Mouse (Mus musculus) kidney, embryonic 14.5 days (tissue): ENCODE measurements around the gene Pou2f1. TPM values are rescaled to one million over a fixed set of nuclear protein-coding genes. Genes with fewer than 3 reads are reported as not detected.

Experiments
- ATAC-seq: fragments of 200-750 bp; cut with Nextera tagmentation; 2 replicates; pipeline ENCODE4 v1.8.0; 2017; ENCODE audit warnings: moderate number of reproducible peaks, mild to moderate bottlenecking, moderate TSS enrichment, moderate library complexity; ENCODE audit not compliant: low FRiP score, low TSS enrichment
- H3K27ac ChIP-seq: fragments of 300-500 bp; sonication (generic); 2 replicates; pipeline ENCODE4 v1.5.1; 2014; ENCODE audit warnings: low read depth, mild to moderate bottlenecking, low read length, moderate library complexity, mixed read lengths
- H3K27me3 ChIP-seq: fragments of 300-500 bp; sonication (generic); 2 replicates; pipeline ENCODE4 v1.6.1; 2014; ENCODE audit warnings: mild to moderate bottlenecking, low read length; ENCODE audit not compliant: control insufficient read depth, insufficient read depth
- H3K36me3 ChIP-seq: fragments of 300-500 bp; sonication (generic); 2 replicates; pipeline ENCODE4 v1.6.1; 2014; ENCODE audit warnings: low read length, mixed read lengths; ENCODE audit not compliant: control insufficient read depth, insufficient read depth
- H3K4me1 ChIP-seq: fragments of 300-500 bp; sonication (generic); 2 replicates; pipeline ENCODE4 v1.6.1; 2014; ENCODE audit warnings: low read length, mixed read lengths; ENCODE audit not compliant: control insufficient read depth, insufficient read depth
- H3K4me2 ChIP-seq: fragments of 300-500 bp; sonication (generic); replicated peaks from 2 replicates; pipeline ENCODE4 v1.6.1; 2014; ENCODE audit warnings: low read depth, mild to moderate bottlenecking, low read length
- H3K4me3 ChIP-seq: fragments of 300-500 bp; sonication (generic); 2 replicates; pipeline ENCODE4 v1.5.1; 2014; ENCODE audit warnings: mild to moderate bottlenecking, low read length
- H3K9ac ChIP-seq: fragments of 300-500 bp; sonication (generic); 2 replicates; pipeline ENCODE4 v1.6.1; 2014; ENCODE audit warnings: low read depth, mild to moderate bottlenecking, low read length, moderate library complexity
- H3K9me3 ChIP-seq: fragments of 300-500 bp; sonication (generic); 2 replicates; pipeline ENCODE4 v1.6.1; 2016; ENCODE audit warnings: low read length; ENCODE audit not compliant: control insufficient read depth
- WGBS: fragments of 180-500 bp; shearing (Covaris S2); extraction: QIAGEN DNeasy Blood & Tissue Kit; methylation state at CpG from one replicate; pipeline ENCODE4 v1.1.7; 2014; 5-methylcytosine and 5-hydroxymethylcytosine counted together
- polyA plus RNA-seq: library from polyadenylated mRNA; unstranded; fragments of >200 nt; fragmentation: Nextera tagmentation; extraction: Ambion mirVana; gene quantifications from 2 replicates; pipeline ENCODE4 v1.2.1, GENCODE M21; 2014

The Pou2f1 gene
- polyA plus RNA-seq, 1 experiment from 2014 or later = 32.6 TPM

GRCm38 (mm10) chr1:165818145-165818860, 184.2 kb downstream of the Pou2f1 start:
- no peak overlapping the region for H3K4me3 ChIP-seq
- 44% methylated on average over 8 of the region's 8 CpGs for WGBS
- H3K9ac ChIP-seq = no peak overlapping the region
- H3K36me3 ChIP-seq = no peaks in the 10 kb centered on the region
- H3K4me1 ChIP-seq = peaks cover 6% of the 10 kb centered on the region; the same call in 1 of the 2 replicates
- ATAC-seq = no peak
- H3K27ac ChIP-seq = no peak overlapping the region
- no peaks in the 10 kb centered on the region for H3K9me3 ChIP-seq
- no peaks in the 10 kb centered on the region; the same call in 1 of the 2 replicates for H3K27me3 ChIP-seq
- no peak overlapping the region for H3K4me2 ChIP-seq

DNA sequence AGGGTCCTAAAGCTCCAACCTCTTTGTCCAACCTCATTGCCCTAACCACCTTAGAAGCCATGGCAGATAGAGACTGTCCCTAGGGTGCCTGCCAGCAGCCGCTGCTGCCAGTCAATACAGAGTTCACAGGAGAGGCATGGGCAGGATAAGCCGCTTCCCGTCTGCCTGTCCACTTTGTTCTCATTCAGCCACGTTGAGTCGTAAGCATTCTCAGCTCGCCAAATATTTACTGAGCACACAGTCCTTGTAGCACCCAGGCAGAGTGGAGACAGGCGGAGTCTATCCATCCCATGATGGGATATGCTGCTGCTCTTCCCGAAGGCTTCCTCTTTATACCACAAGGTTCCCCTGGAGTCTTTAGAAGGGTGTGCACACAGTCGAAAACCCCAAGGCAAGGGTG, 185.2 kb downstream of the Pou2f1 start:
- H3K9me3 ChIP-seq = no peaks in the 10 kb centered on the region
- ATAC-seq = no peak
- no peak overlapping the region for H3K9ac ChIP-seq
- H3K27me3 ChIP-seq = no peaks in the 10 kb centered on the region; the same call in 1 of the 2 replicates
- peaks cover 6% of the 10 kb centered on the region; the same call in 1 of the 2 replicates for H3K4me1 ChIP-seq
- no peak overlapping the region for H3K4me3 ChIP-seq
- H3K27ac ChIP-seq = no peak overlapping the region
- H3K36me3 ChIP-seq = no peaks in the 10 kb centered on the region
- no peak overlapping the region for H3K4me2 ChIP-seq
- 73% methylated on average over 9 of the region's 9 CpGs for WGBS

DNA sequence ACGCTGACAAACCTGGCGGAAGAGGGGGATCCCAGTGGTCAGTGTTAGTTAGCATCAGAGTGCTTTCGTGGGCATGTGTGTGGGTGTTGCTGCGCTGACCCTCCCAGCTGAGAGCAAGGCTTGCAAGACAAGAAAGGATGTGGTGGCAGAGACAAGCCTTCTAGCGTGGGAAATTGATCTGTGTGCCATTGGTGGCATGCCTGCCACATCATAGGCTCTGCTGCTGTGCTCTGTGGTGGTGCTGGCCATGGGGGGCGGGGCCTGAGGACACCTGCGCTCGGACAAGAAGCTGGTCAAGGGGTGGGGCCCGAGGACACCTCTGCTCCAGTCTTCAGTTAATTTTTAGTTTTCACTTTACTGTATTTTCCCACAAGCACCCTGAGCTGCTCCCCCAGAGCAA, 186.1 kb downstream of the Pou2f1 start:
- peaks cover 6% of the 10 kb centered on the region; the same call in 1 of the 2 replicates for H3K4me1 ChIP-seq
- no peak overlapping the region for H3K4me2 ChIP-seq
- H3K9ac ChIP-seq = no peak overlapping the region
- no peak overlapping the region for H3K27ac ChIP-seq
- no peak for ATAC-seq
- H3K9me3 ChIP-seq = no peaks in the 10 kb centered on the region
- H3K4me3 ChIP-seq = no peak overlapping the region
- H3K36me3 ChIP-seq = no peaks in the 10 kb centered on the region
- WGBS = 83% methylated on average over 9 of the region's 9 CpGs
- no peaks in the 10 kb centered on the region; the same call in 1 of the 2 replicates for H3K27me3 ChIP-seq

Other genes starting within 250 kb of the Pou2f1 start
- 53.8 and 56.9 TPM in 2 replicates for gene Creg1, start 238.9 kb downstream of the Pou2f1 start, polyA plus RNA-seq
- gene Cd247, start 214.0 kb downstream of the Pou2f1 start, polyA plus RNA-seq = 0.88 and 1.2 TPM in 2 replicates
- 0.20 and 0.39 TPM in 2 replicates for gene Dusp27, start 125.2 kb upstream of the Pou2f1 start, polyA plus RNA-seq
- gene Gpa33, start 127.6 kb upstream of the Pou2f1 start, polyA plus RNA-seq = 0.55 and 0.74 TPM in 2 replicates
- not detected in 2 replicates for gene Mael, start 236.1 kb upstream of the Pou2f1 start, polyA plus RNA-seq